Mouse (Mus musculus): ENCODE results near the gene Fyn. TPM values are rescaled to one million over a fixed set of nuclear protein-coding genes. Genes with fewer than 3 reads are reported as not detected.
A peak's percentile ranks its signal among the peaks of the same experiment; 100 is the strongest.

The Fyn gene
- polyA plus RNA-seq, 1 experiment from 2014 or later, result 21.4 TPM

- Histone ChIP-seq H3K4me2 (no peak overlapping the region), H3K9ac (no peak overlapping the region), H3K4me3 (no peak overlapping the region), H3K4me1 (peaks cover 40% of the 10 kb centered on the region), H3K27me3 (no peaks in the 10 kb centered on the region), H3K36me3 (no peaks in the 10 kb centered on the region), H3K9me3 (no peaks in the 10 kb centered on the region), H3K27ac (0 out of 2 replicates have a peak overlapping the region, but pooled peaks have one; percentile 3)
- ATAC-seq (ENCODE audit: borderline replicate concordance, extremely low read depth, low FRiP score, low TSS enrichment), result peak; percentile 87; the same call in 1 of the 2 replicates
- 49% methylated on average over 6 of the region's 6 CpGs for WGBS
These were observed 98.7 kb downstream of the Fyn start for GRCm38 (mm10) chr10:39467317-39467716.

DNA sequence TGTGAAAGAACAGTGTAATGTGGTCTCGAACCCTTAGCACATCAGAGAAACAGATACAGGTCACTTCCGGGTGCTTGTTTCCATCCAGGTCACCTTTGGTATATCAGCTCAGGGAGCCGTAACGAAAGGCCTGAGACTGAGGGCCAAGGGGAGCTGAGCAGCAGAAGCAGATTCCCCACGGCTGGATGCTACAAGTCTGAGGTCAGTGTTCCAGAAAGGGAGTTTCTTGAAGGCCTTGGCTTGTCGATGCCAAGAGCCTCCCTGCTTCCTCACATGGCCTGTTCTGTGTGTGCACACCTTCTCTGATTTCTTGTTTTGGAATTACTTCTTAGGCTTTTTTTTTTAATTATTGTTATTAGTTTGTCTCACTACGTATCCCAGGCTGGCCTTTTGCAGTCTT is 99.2 kb downstream of the Fyn start:
- Histone ChIP-seq H3K9ac (no peak overlapping the region), H3K27ac (0 out of 2 replicates have a peak overlapping the region, but pooled peaks have one; percentile 3), H3K4me2 (no peak overlapping the region), H3K27me3 (no peaks in the 10 kb centered on the region), H3K4me1 (peaks cover 38% of the 10 kb centered on the region), H3K9me3 (no peaks in the 10 kb centered on the region), H3K36me3 (no peaks in the 10 kb centered on the region), H3K4me3 (no peak overlapping the region)
- no peak for ATAC-seq (ENCODE audit: borderline replicate concordance, extremely low read depth, low FRiP score, low TSS enrichment)
- WGBS, result 81% methylated on average over 7 of the region's 7 CpGs

DNA sequence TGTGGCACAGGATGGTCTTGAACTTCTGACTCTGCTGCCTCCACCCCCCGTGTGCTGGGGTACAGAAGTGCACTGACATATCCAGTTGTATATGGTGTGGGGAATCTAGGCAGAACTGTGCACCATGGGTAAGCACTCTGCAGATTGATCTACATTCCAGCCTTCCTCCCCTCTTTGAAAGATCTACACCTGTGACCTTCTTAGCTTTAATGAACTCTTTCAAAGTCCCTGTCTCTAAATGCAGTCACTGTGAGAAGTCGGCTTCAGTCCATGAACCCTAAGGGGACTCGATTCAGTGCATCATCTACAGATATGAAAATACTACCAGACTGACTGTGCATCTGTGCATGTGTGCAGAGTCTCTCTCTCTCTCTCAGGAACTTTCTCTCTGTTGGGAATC is 99.9 kb downstream of the Fyn start:
- no peaks in the 10 kb centered on the region for H3K36me3 ChIP-seq
- no peak for ATAC-seq (ENCODE audit: borderline replicate concordance, extremely low read depth, low FRiP score, low TSS enrichment)

GRCm38 (mm10) chr10:39469341-39469740 is 100.7 kb downstream of the Fyn start:
- Histone ChIP-seq H3K27ac (no peak overlapping the region), H3K27me3 (no peaks in the 10 kb centered on the region), H3K4me2 (no peak overlapping the region), H3K9me3 (no peaks in the 10 kb centered on the region), H3K36me3 (no peaks in the 10 kb centered on the region), H3K4me3 (no peak overlapping the region), H3K9ac (no peak overlapping the region), H3K4me1 (peaks cover 36% of the 10 kb centered on the region)
- ATAC-seq (ENCODE audit: borderline replicate concordance, extremely low read depth, low FRiP score, low TSS enrichment), result no peak
- 56% methylated on average over 7 of the region's 7 CpGs for WGBS

More for the DNA sequence above, 99.9 kb downstream of the Fyn start:
- Histone ChIP-seq H3K27ac (no peak overlapping the region), H3K9ac (no peak overlapping the region), H3K4me2 (no peak overlapping the region), H3K4me3 (no peak overlapping the region), H3K27me3 (no peaks in the 10 kb centered on the region), H3K9me3 (no peaks in the 10 kb centered on the region), H3K4me1 (peaks cover 36% of the 10 kb centered on the region)
- 89% methylated on average over 3 of the region's 3 CpGs for WGBS

GRCm38 (mm10) chr10:39470321-39470720 is 101.7 kb downstream of the Fyn start:
- Histone ChIP-seq H3K4me3 (no peak overlapping the region), H3K36me3 (no peaks in the 10 kb centered on the region), H3K9me3 (no peaks in the 10 kb centered on the region), H3K9ac (no peak overlapping the region), H3K4me2 (no peak overlapping the region), H3K27me3 (no peaks in the 10 kb centered on the region), H3K27ac (no peak overlapping the region), H3K4me1 (peaks cover 36% of the 10 kb centered on the region)
- no peak for ATAC-seq (ENCODE audit: borderline replicate concordance, extremely low read depth, low FRiP score, low TSS enrichment)
- WGBS, result 83% methylated on average over 7 of the region's 7 CpGs

DNA sequence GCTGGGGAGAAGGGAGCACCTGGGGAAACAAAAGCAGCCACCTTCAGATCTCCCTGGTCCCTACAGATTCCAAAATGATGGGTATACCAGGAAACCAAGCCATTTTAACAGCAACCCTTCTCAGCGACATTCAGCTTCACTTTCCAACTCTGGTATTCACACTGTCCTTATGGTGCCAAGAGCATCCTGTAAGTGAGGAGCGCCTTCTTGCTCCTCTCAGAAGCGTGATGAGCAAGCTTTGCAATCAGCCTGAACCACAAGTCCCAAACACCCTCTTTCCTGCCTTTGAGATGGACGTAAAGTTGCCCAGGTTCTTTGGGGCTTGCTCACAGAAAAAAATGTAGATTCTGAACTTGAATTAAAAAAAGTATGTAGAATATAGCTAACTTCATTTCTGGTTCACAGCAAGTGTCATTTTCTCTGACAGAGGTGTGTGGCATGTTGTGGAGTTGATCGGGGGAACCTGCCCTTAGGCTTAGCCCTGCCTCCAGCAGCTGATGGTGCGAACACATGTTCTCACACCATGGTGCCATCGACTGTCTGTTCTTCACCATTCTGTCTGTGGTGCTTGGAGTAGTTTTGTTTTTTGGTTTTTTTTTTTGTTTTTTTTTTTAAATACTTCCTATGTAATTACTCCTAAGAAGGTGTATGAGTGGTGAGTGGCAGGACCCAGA is 102.5 kb downstream of the Fyn start:
- 79% methylated on average over 7 of the region's 7 CpGs for WGBS

GRCm38 (mm10) chr10:39471714-39472531 is 103.3 kb downstream of the Fyn start:
- WGBS, result 55% methylated on average over 15 of the region's 15 CpGs
- H3K4me3 ChIP-seq, result no peak overlapping the region
- H3K36me3 ChIP-seq, result no peaks in the 10 kb centered on the region
- H3K4me1 ChIP-seq, result peaks cover 36% of the 10 kb centered on the region
- H3K27me3 ChIP-seq, result no peaks in the 10 kb centered on the region
- ATAC-seq (ENCODE audit: borderline replicate concordance, extremely low read depth, low FRiP score, low TSS enrichment), result no peak
- H3K9ac ChIP-seq, result no peak overlapping the region
- 0 out of 2 replicates have a peak overlapping the region, but pooled peaks have one; percentile 1 for H3K27ac ChIP-seq
- H3K9me3 ChIP-seq, result no peaks in the 10 kb centered on the region
- no peak overlapping the region for H3K4me2 ChIP-seq

More for the DNA sequence above, 102.5 kb downstream of the Fyn start:
- Histone ChIP-seq H3K36me3 (no peaks in the 10 kb centered on the region), H3K9ac (no peak overlapping the region), H3K4me1 (peaks cover 36% of the 10 kb centered on the region), H3K4me3 (no peak overlapping the region), H3K27ac (no peak overlapping the region), H3K27me3 (no peaks in the 10 kb centered on the region), H3K4me2 (no peak overlapping the region), H3K9me3 (no peaks in the 10 kb centered on the region)
- no peak for ATAC-seq (ENCODE audit: borderline replicate concordance, extremely low read depth, low FRiP score, low TSS enrichment)

GRCm38 (mm10) chr10:39472923-39473322 is 104.3 kb downstream of the Fyn start:
- H3K27me3 ChIP-seq, result no peaks in the 10 kb centered on the region
- no peaks in the 10 kb centered on the region for H3K9me3 ChIP-seq
- no peak overlapping the region for H3K9ac ChIP-seq
- no peak overlapping the region for H3K27ac ChIP-seq
- H3K4me3 ChIP-seq, result no peak overlapping the region
- H3K36me3 ChIP-seq, result no peaks in the 10 kb centered on the region
- ATAC-seq (ENCODE audit: borderline replicate concordance, extremely low read depth, low FRiP score, low TSS enrichment), result no peak
- WGBS, result 52% methylated on average over 7 of the region's 7 CpGs
- H3K4me1 ChIP-seq, result peaks cover 32% of the 10 kb centered on the region
- no peak overlapping the region for H3K4me2 ChIP-seq

GRCm38 (mm10) chr10:39479361-39479760 is 110.7 kb downstream of the Fyn start:
- peaks cover 4% of the 10 kb centered on the region for H3K4me1 ChIP-seq
- no peak overlapping the region for H3K9ac ChIP-seq
- ATAC-seq (ENCODE audit: borderline replicate concordance, extremely low read depth, low FRiP score, low TSS enrichment), result no peak
- no peaks in the 10 kb centered on the region for H3K36me3 ChIP-seq
- H3K4me3 ChIP-seq, result no peak overlapping the region
- H3K27ac ChIP-seq, result no peak overlapping the region
- H3K4me2 ChIP-seq, result no peak overlapping the region
- WGBS, result 75% methylated on average over 1 of the region's 1 CpGs
- H3K27me3 ChIP-seq, result no peaks in the 10 kb centered on the region
- no peaks in the 10 kb centered on the region for H3K9me3 ChIP-seq

- Histone ChIP-seq H3K36me3 (no peaks in the 10 kb centered on the region), H3K9me3 (no peaks in the 10 kb centered on the region), H3K27ac (no peak overlapping the region; the same call in 1 of the 2 replicates), H3K9ac (no peak overlapping the region), H3K4me2 (no peak overlapping the region), H3K4me1 (peaks cover 45% of the 10 kb centered on the region), H3K27me3 (no peaks in the 10 kb centered on the region), H3K4me3 (no peak overlapping the region)
- ATAC-seq (ENCODE audit: borderline replicate concordance, extremely low read depth, low FRiP score, low TSS enrichment), result no peak
- WGBS, result 23% methylated on average over 8 of the region's 8 CpGs
These were observed 115.7 kb downstream of the Fyn start for GRCm38 (mm10) chr10:39484382-39484826.

GRCm38 (mm10) chr10:39484892-39485291 is 116.2 kb downstream of the Fyn start:
- 38% methylated on average over 6 of the region's 6 CpGs for WGBS
- Histone ChIP-seq H3K27me3 (no peaks in the 10 kb centered on the region), H3K27ac (no peak overlapping the region), H3K9ac (no peak overlapping the region), H3K4me1 (peaks cover 46% of the 10 kb centered on the region), H3K36me3 (no peaks in the 10 kb centered on the region), H3K4me2 (no peak overlapping the region), H3K9me3 (no peaks in the 10 kb centered on the region), H3K4me3 (no peak overlapping the region)
- no peak for ATAC-seq (ENCODE audit: borderline replicate concordance, extremely low read depth, low FRiP score, low TSS enrichment)

- Histone ChIP-seq H3K4me3 (no peak overlapping the region), H3K4me2 (no peak overlapping the region), H3K9me3 (no peaks in the 10 kb centered on the region), H3K27me3 (no peaks in the 10 kb centered on the region), H3K27ac (no peak overlapping the region), H3K4me1 (peaks cover 55% of the 10 kb centered on the region), H3K9ac (no peak overlapping the region), H3K36me3 (no peaks in the 10 kb centered on the region)
- peak; percentile 29; the same call in 1 of the 2 replicates for ATAC-seq (ENCODE audit: borderline replicate concordance, extremely low read depth, low FRiP score, low TSS enrichment)
- 60% methylated on average over 4 of the region's 4 CpGs for WGBS
These were observed 117.3 kb downstream of the Fyn start for GRCm38 (mm10) chr10:39485939-39486338.
